Mouse (Mus musculus): ENCODE results near the gene Mbtps1. TPM values are rescaled to one million over a fixed set of nuclear protein-coding genes. Genes with fewer than 3 reads are reported as not detected.

The Mbtps1 gene
- polyA plus RNA-seq, 1 experiment from 2014 or later, result 72.4 TPM

DNA sequence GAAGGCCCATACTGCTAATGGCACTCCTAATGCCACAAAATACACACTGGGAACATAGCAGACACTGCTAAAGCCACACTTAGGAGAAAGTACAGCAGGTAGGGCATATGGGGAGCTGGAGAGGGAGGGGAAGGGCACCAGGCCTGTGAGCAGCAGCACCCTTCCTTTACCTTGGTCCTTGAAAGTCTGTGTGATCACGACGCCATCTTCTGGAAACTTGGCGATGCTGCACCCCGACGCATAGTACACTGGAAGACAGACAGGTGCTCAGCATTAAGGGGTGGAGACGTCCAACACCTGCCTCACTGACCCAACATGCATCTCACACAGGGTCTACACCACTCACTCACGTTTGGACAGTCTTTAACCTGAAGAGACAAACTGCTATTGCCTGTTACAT lies 38.4 kb downstream of the Mbtps1 start:
- no peaks in the 10 kb centered on the region for H3K9me3 ChIP-seq (replicated peaks; ENCODE audit: control insufficient read depth, low read length)
- H3K36me3 ChIP-seq (ENCODE audit: control insufficient read depth, insufficient read depth), result peaks cover 81% of the 10 kb centered on the region
- no peaks in the 10 kb centered on the region for H3K27me3 ChIP-seq (ENCODE audit: control insufficient read depth, insufficient read depth, low read length)
- 68% methylated on average over 7 of the region's 7 CpGs for WGBS
- H3K4me3 ChIP-seq (ENCODE audit: low read length), result no peak overlapping the region
- no peak overlapping the region for H3K4me2 ChIP-seq (ENCODE audit: low read depth, low read length)
- no peaks in the 10 kb centered on the region for H3K4me1 ChIP-seq (ENCODE audit: control insufficient read depth, insufficient read depth, low read length)
- no peak overlapping the region for H3K27ac ChIP-seq (ENCODE audit: low read length)
- no peak overlapping the region for H3K9ac ChIP-seq (ENCODE audit: low read length)
- ATAC-seq (replicated peaks; ENCODE audit: extremely low read depth, insufficient read depth, low FRiP score), result no peak

- ATAC-seq (replicated peaks; ENCODE audit: extremely low read depth, insufficient read depth, low FRiP score), result no peak
- H3K36me3 ChIP-seq (ENCODE audit: control insufficient read depth, insufficient read depth), result peaks cover 87% of the 10 kb centered on the region
- 55% methylated on average over 5 of the region's 5 CpGs for WGBS
Observed at GRCm38 (mm10) chr8:119516674-119517073, 41.9 kb downstream of the Mbtps1 start.

DNA sequence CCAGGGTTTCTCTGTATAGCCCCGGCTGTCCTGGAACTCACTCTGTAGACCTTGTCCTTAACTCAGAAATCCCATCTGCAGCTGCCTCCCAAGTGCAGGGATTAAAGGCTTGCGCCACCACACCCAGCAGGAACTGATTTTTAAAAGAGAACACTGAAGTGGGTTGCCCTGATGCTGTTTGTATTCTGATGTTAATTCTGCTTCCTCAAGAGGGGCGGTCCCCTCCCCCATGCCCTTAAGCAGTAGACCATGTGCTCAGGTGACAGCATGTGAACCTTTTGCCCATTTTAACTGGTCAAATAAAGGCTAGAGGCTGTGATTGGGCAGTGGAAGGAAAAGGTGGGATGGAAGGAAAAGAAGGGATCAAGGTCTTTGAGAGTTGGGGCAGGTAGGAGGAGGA lies 42.8 kb downstream of the Mbtps1 start:
- ATAC-seq (replicated peaks; ENCODE audit: extremely low read depth, insufficient read depth, low FRiP score), result no peak

More at GRCm38 (mm10) chr8:119516674-119517073, 41.9 kb downstream of the Mbtps1 start:
- Histone ChIP-seq H3K27me3 (ENCODE audit: control insufficient read depth, insufficient read depth, low read length) (no peaks in the 10 kb centered on the region), H3K4me3 (ENCODE audit: low read length) (no peak overlapping the region), H3K9me3 (replicated peaks; ENCODE audit: control insufficient read depth, low read length) (no peaks in the 10 kb centered on the region), H3K4me2 (ENCODE audit: low read depth, low read length) (no peak overlapping the region), H3K27ac (ENCODE audit: low read length) (no peak overlapping the region), H3K9ac (ENCODE audit: low read length) (no peak overlapping the region), H3K4me1 (ENCODE audit: control insufficient read depth, insufficient read depth, low read length) (no peaks in the 10 kb centered on the region; the same call in 1 of the 2 replicates)

DNA sequence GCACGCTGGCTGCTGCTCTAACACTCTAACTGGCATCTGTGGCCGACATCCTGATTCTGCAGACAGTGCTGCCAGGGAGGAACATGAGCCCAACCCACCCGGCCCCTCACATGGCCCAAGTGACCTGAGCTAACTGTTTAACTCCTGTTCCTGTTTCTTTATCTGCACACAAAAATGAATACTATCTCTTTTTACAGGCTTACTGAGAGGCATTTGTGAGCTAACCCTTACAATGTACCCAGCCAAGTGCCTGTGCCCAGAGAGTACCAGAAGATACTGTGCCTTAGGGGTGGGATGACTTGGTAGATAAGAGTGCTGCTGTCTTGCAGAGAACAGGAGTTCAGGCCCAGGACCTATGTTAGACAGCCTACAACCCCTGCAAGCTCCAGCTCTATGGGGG lies 43.6 kb downstream of the Mbtps1 start:
- WGBS, result 82% methylated on average over 3 of the region's 3 CpGs
- no peak for ATAC-seq (replicated peaks; ENCODE audit: extremely low read depth, insufficient read depth, low FRiP score)
- Histone ChIP-seq H3K4me2 (ENCODE audit: low read depth, low read length) (no peak overlapping the region), H3K9ac (ENCODE audit: low read length) (no peak overlapping the region), H3K27ac (ENCODE audit: low read length) (no peak overlapping the region), H3K9me3 (replicated peaks; ENCODE audit: control insufficient read depth, low read length) (no peaks in the 10 kb centered on the region), H3K27me3 (ENCODE audit: control insufficient read depth, insufficient read depth, low read length) (no peaks in the 10 kb centered on the region), H3K36me3 (ENCODE audit: control insufficient read depth, insufficient read depth) (peaks cover 82% of the 10 kb centered on the region), H3K4me3 (ENCODE audit: low read length) (no peak overlapping the region), H3K4me1 (ENCODE audit: control insufficient read depth, insufficient read depth, low read length) (no peaks in the 10 kb centered on the region; the same call in 1 of the 2 replicates)

More for the DNA sequence above, 42.8 kb downstream of the Mbtps1 start:
- Histone ChIP-seq H3K9me3 (replicated peaks; ENCODE audit: control insufficient read depth, low read length) (no peaks in the 10 kb centered on the region), H3K4me3 (ENCODE audit: low read length) (no peak overlapping the region), H3K27ac (ENCODE audit: low read length) (no peak overlapping the region), H3K9ac (ENCODE audit: low read length) (no peak overlapping the region), H3K27me3 (ENCODE audit: control insufficient read depth, insufficient read depth, low read length) (no peaks in the 10 kb centered on the region), H3K4me1 (ENCODE audit: control insufficient read depth, insufficient read depth, low read length) (no peaks in the 10 kb centered on the region; the same call in 1 of the 2 replicates), H3K4me2 (ENCODE audit: low read depth, low read length) (no peak overlapping the region), H3K36me3 (ENCODE audit: control insufficient read depth, insufficient read depth) (peaks cover 82% of the 10 kb centered on the region)
- 80% methylated on average over 3 of the region's 3 CpGs for WGBS

DNA sequence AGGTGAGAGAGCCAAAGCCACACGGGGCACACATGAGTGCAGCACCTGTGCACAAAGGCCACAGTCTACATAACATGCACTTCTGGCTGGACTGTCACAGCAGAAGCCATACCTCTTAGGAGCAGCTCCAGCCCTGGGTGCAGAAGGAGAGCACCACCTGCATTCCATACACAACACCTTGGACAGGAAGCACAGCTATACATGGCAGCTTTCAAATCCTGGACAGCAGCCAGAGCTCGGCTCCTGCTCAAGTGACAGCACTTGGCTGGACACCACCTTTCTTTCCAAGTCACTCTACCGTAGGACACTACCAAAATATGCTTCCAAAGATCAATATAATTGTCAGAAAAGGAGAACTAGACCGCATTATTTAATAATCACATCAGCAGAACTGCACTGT lies 45.1 kb downstream of the Mbtps1 start:
- no peaks in the 10 kb centered on the region for H3K9me3 ChIP-seq (replicated peaks; ENCODE audit: control insufficient read depth, low read length)
- no peak overlapping the region for H3K4me2 ChIP-seq (ENCODE audit: low read depth, low read length)
- peaks cover 82% of the 10 kb centered on the region for H3K36me3 ChIP-seq (ENCODE audit: control insufficient read depth, insufficient read depth)
- H3K4me1 ChIP-seq (ENCODE audit: control insufficient read depth, insufficient read depth, low read length), result no peaks in the 10 kb centered on the region; the same call in 1 of the 2 replicates
- H3K27ac ChIP-seq (ENCODE audit: low read length), result no peak overlapping the region
- no peak overlapping the region for H3K9ac ChIP-seq (ENCODE audit: low read length)
- H3K4me3 ChIP-seq (ENCODE audit: low read length), result no peak overlapping the region
- WGBS, result 65% methylated on average over 4 of the region's 4 CpGs
- no peaks in the 10 kb centered on the region for H3K27me3 ChIP-seq (ENCODE audit: control insufficient read depth, insufficient read depth, low read length)
- no peak for ATAC-seq (replicated peaks; ENCODE audit: extremely low read depth, insufficient read depth, low FRiP score)

GRCm38 (mm10) chr8:119511722-119512121 lies 46.8 kb downstream of the Mbtps1 start:
- H3K27me3 ChIP-seq (ENCODE audit: control insufficient read depth, insufficient read depth, low read length), result no peaks in the 10 kb centered on the region
- peaks cover 82% of the 10 kb centered on the region for H3K36me3 ChIP-seq (ENCODE audit: control insufficient read depth, insufficient read depth)
- no peak overlapping the region for H3K9ac ChIP-seq (ENCODE audit: low read length)
- H3K4me3 ChIP-seq (ENCODE audit: low read length), result no peak overlapping the region
- 77% methylated on average over 7 of the region's 7 CpGs for WGBS
- no peak overlapping the region for H3K4me2 ChIP-seq (ENCODE audit: low read depth, low read length)
- H3K9me3 ChIP-seq (replicated peaks; ENCODE audit: control insufficient read depth, low read length), result no peaks in the 10 kb centered on the region
- H3K27ac ChIP-seq (ENCODE audit: low read length), result no peak overlapping the region
- H3K4me1 ChIP-seq (ENCODE audit: control insufficient read depth, insufficient read depth, low read length), result no peaks in the 10 kb centered on the region; the same call in 1 of the 2 replicates
- no peak for ATAC-seq (replicated peaks; ENCODE audit: extremely low read depth, insufficient read depth, low FRiP score)

DNA sequence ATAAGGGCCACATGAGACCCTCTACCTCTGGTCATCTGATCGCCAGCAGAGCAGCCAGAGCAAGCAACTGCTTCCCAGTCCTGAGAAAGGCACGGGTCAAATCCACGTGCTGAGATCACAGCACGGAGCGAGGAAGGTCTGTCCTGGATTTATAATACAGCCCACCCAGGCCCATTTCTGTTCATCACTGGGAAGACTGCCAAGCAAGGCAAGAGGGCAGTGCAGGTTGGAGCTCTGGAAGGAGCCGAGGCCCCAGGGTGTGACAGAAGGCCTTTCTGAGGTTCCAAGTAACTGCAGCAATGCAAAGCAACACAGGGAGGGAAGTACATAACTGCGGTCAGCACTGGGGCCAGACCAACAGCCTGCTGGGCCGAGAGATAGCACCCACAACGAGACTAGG lies 48.1 kb downstream of the Mbtps1 start:
- Histone ChIP-seq H3K9me3 (replicated peaks; ENCODE audit: control insufficient read depth, low read length) (no peaks in the 10 kb centered on the region), H3K27ac (ENCODE audit: low read length) (no peak overlapping the region), H3K36me3 (ENCODE audit: control insufficient read depth, insufficient read depth) (peaks cover 73% of the 10 kb centered on the region), H3K9ac (ENCODE audit: low read length) (no peak overlapping the region), H3K27me3 (ENCODE audit: control insufficient read depth, insufficient read depth, low read length) (no peaks in the 10 kb centered on the region), H3K4me1 (ENCODE audit: control insufficient read depth, insufficient read depth, low read length) (no peaks in the 10 kb centered on the region; the same call in 1 of the 2 replicates), H3K4me3 (ENCODE audit: low read length) (no peak overlapping the region), H3K4me2 (ENCODE audit: low read depth, low read length) (no peak overlapping the region)
- WGBS, result 77% methylated on average over 9 of the region's 9 CpGs
- ATAC-seq (replicated peaks; ENCODE audit: extremely low read depth, insufficient read depth, low FRiP score), result no peak

DNA sequence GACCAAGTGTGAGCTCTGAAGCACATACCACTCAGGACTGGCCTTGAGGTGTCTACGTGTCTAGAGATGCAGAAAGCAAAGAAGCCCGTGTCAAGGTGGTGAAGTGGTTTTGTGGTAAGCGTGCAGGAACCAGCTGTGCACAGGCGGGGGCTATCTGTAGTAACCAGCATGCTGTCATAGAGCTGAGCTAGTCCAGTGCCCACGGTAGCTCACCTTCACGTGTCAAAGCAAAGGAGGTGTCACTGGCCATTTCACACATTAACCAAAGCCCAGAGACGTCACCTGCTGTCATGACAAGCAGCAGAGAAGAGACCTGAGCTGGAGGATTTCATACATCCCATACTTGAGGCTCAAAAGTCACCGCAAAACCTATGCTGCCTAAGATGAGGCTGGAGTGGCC lies 52.4 kb downstream of the Mbtps1 start:
- Histone ChIP-seq H3K4me3 (ENCODE audit: low read length) (no peak overlapping the region), H3K4me1 (ENCODE audit: control insufficient read depth, insufficient read depth, low read length) (no peaks in the 10 kb centered on the region), H3K36me3 (ENCODE audit: control insufficient read depth, insufficient read depth) (peaks cover 34% of the 10 kb centered on the region), H3K9ac (ENCODE audit: low read length) (no peak overlapping the region), H3K4me2 (ENCODE audit: low read depth, low read length) (no peak overlapping the region), H3K27me3 (ENCODE audit: control insufficient read depth, insufficient read depth, low read length) (0 out of 2 replicates have a peak, but pooled peaks cover 2% of the 10 kb centered on the region), H3K27ac (ENCODE audit: low read length) (no peak overlapping the region), H3K9me3 (replicated peaks; ENCODE audit: control insufficient read depth, low read length) (no peaks in the 10 kb centered on the region)
- WGBS, result 63% methylated on average over 8 of the region's 8 CpGs
- ATAC-seq (replicated peaks; ENCODE audit: extremely low read depth, insufficient read depth, low FRiP score), result no peak

DNA sequence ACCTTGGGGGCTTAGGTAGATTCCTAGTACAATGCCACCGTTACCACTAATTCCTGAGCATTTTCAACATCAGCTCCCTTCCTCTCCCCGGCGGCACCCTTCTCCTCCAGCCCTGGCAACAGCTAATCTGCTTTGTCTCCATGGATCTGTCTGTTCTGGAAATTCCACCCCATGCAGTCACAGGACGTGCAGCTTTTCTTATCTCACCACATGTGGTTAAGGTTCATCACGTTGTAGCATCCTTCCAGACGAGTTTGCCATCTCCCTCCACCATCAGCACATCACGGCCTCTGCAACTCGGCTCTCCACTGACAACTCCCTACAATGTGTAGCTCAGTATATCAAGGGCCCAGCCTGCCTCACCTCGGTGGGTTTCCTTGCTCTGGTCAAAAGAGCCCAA lies 53.0 kb downstream of the Mbtps1 start:
- 33% methylated on average over 9 of the region's 9 CpGs for WGBS
- no peak for ATAC-seq (replicated peaks; ENCODE audit: extremely low read depth, insufficient read depth, low FRiP score)

More for the DNA sequence above, 53.0 kb downstream of the Mbtps1 start:
- Histone ChIP-seq H3K9me3 (replicated peaks; ENCODE audit: control insufficient read depth, low read length) (no peaks in the 10 kb centered on the region), H3K4me2 (ENCODE audit: low read depth, low read length) (no peak overlapping the region), H3K4me1 (ENCODE audit: control insufficient read depth, insufficient read depth, low read length) (no peaks in the 10 kb centered on the region), H3K4me3 (ENCODE audit: low read length) (no peak overlapping the region), H3K27ac (ENCODE audit: low read length) (no peak overlapping the region), H3K36me3 (ENCODE audit: control insufficient read depth, insufficient read depth) (peaks cover 32% of the 10 kb centered on the region), H3K27me3 (ENCODE audit: control insufficient read depth, insufficient read depth, low read length) (peaks cover 4% of the 10 kb centered on the region; the same call in 1 of the 2 replicates), H3K9ac (ENCODE audit: low read length) (no peak overlapping the region)
